9 mouse cellular contexts compared by ENCODE assay signal in the genomic region with DNA sequence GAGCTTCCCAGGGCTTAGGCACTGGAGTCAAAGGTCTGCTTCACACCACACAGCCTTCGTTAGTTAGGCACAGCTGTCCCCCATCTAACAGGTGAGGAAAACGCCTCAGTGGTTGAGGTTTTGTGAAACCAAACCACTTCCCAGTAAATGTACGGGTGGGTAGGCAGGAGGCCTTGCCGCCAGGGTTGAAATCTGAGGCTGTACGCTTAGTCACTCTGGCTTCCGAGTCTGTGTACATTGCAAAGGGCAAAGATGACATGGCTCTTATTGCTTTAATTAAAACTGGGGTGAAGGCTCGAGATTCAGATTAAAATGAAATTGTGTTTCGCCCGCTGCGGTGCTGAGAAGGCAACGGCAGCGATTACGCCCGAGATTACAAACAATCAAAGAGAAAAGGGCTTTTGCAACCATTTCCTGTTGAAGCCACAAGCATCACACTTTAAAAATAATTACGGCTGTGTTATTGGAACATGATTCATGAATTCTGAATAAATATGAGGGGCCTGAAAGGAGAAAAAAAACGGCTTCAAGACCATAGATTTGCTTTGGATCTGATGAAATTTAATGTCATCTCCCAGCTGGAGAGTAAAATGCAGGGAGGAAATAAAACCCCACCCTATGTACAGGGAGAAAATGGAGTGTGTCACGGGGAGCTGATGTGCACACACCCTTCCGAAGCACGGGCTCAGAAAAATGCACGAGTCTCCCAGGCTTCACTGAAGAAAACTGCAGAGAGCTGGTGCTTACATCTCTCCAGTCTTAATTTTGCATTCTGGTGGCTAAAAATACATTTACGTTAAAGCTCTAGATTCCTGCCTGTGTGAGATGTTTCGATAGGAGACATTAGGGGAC. TPM values are rescaled to one million over a fixed set of nuclear protein-coding genes. Genes with fewer than 3 reads are reported as not detected.
DNase-seq lines count a peak whose midpoint lies in the region; ATAC-seq and TF ChIP-seq lines count a peak whose summit lies in the region.
"Had no signal": no experiment of that assay in that cellular context is flagged by ENCODE, and none has a peak within 500 bp of the region (broad histone marks: within the 10 kb centered on the region; RNA-seq: fewer than 3 reads in every experiment).

No protein-coding gene starts in this region.

- no peak overlapping the region for H3K27ac ChIP-seq in liver, postnatal 0 days (ENCODE audit: low read depth)
- no peak overlapping the region for H3K27ac ChIP-seq in limb, embryonic 14.5 days (replicated peaks; ENCODE audit: low read depth, low read length)
- no peak overlapping the region for H3K27ac ChIP-seq in thymus, adult 2 months (ENCODE audit: control insufficient read depth, insufficient read depth, low read length)

- 27% methylated on average over 22 of the region's 22 CpGs for WGBS in liver, postnatal 0 days (ENCODE audit: insufficient replicate concordance)
- 55% methylated on average over 22 of the region's 22 CpGs for WGBS in limb, embryonic 14.5 days
- WGBS in thymus, adult 2 months: 3% methylated on average over 22 of the region's 22 CpGs

- DNase-seq in liver, postnatal 0 days: no peak
- DNase-seq in liver (no peak), adipocyte (ENCODE audit: low spot score) (no peak)
- DNase-seq in limb, embryonic 14.5 days (ENCODE audit: low spot score): peak; percentile 4
- peak; percentile 63 for DNase-seq in thymus, adult 2 months
- DNase-seq in kidney, postnatal 10 days: no peak
- DNase-seq in gastrocnemius, postnatal 25 days: no peak
- DNase-seq: gastrocnemius, postnatal 10 days had no signal

- H3K27me3 ChIP-seq in liver, postnatal 0 days (ENCODE audit: insufficient read depth, low read length): no peaks in the 10 kb centered on the region
- H3K27me3 ChIP-seq in limb, embryonic 14.5 days (ENCODE audit: control insufficient read depth, insufficient read depth, low read length): no peaks in the 10 kb centered on the region
- H3K27me3 ChIP-seq in thymus, adult 2 months (ENCODE audit: control insufficient read depth, insufficient read depth, low read length): no peaks in the 10 kb centered on the region

- TF ChIP-seq EP300 in liver, postnatal 0 days (IDR thresholded peaks at IDR 0.05; ENCODE audit: low read depth): no peak

- no peak for ATAC-seq in liver, postnatal 0 days
- peak; percentile 91 for ATAC-seq in common myeloid progenitor, adult 5-6 weeks (replicated peaks; ENCODE audit: low read depth, poor library complexity, severe bottlenecking)
- no peak; the same call in 1 of the 2 replicates for ATAC-seq in limb, embryonic 14.5 days (ENCODE audit: low FRiP score, low read depth)

- no peak for TF ChIP-seq POLR2A in limb, embryonic 14.5 days (IDR thresholded peaks at IDR 0.05; ENCODE audit: borderline replicate concordance, extremely low read depth, insufficient read depth, insufficient read length)
- no peak for TF ChIP-seq POLR2A in thymus, adult 2 months (IDR thresholded peaks at IDR 0.05; ENCODE audit: control insufficient read depth, extremely low read depth, insufficient read depth, low read length, poor library complexity)

- H3K9me3 ChIP-seq in liver, postnatal 0 days (ENCODE audit: low read length): no peaks in the 10 kb centered on the region
- no peaks in the 10 kb centered on the region for H3K9me3 ChIP-seq in limb, embryonic 14.5 days (ENCODE audit: control insufficient read depth, low read length)

- H3K36me3 ChIP-seq in liver, postnatal 0 days (replicated peaks; ENCODE audit: insufficient read depth, low read length): no peaks in the 10 kb centered on the region
- no peaks in the 10 kb centered on the region for H3K36me3 ChIP-seq in limb, embryonic 14.5 days (ENCODE audit: control insufficient read depth, insufficient read depth, low read length)
- no peaks in the 10 kb centered on the region for H3K36me3 ChIP-seq in thymus, adult 2 months (ENCODE audit: control insufficient read depth, insufficient read depth, low read length)

- no peak for TF ChIP-seq CTCF in liver, postnatal 0 days (IDR thresholded peaks at IDR 0.05; ENCODE audit: low read depth)
- no peak for TF ChIP-seq CTCF in thymus, adult 2 months (IDR thresholded peaks at IDR 0.05; ENCODE audit: borderline replicate concordance, control insufficient read depth, extremely low read depth, insufficient read depth, low read length, poor library complexity)

- no peaks in the 10 kb centered on the region for H3K4me1 ChIP-seq in liver, postnatal 0 days (ENCODE audit: insufficient read depth)
- 0 out of 2 replicates have a peak, but pooled peaks cover 7% of the 10 kb centered on the region for H3K4me1 ChIP-seq in limb, embryonic 14.5 days (ENCODE audit: control insufficient read depth, insufficient read depth, low read length)
- H3K4me1 ChIP-seq in thymus, adult 2 months (replicated peaks; ENCODE audit: control insufficient read depth, insufficient read depth, low read length): peaks cover 21% of the 10 kb centered on the region

- H3K4me2 ChIP-seq in liver, postnatal 0 days (ENCODE audit: low read depth, low read length): peak overlapping the region; percentile 30; the same call in 1 of the 2 replicates
- H3K4me2 ChIP-seq in limb, embryonic 14.5 days (replicated peaks; ENCODE audit: low read depth, low read length, severe bottlenecking): no peak overlapping the region

- no peak overlapping the region for H3K9ac ChIP-seq in liver, postnatal 0 days (replicated peaks)
- H3K9ac ChIP-seq in limb, embryonic 14.5 days (ENCODE audit: low read depth, low read length, severe bottlenecking): no peak overlapping the region

- H3K4me3 ChIP-seq in liver, postnatal 0 days (ENCODE audit: low read depth, low read length): no peak overlapping the region
- no peak overlapping the region for H3K4me3 ChIP-seq in limb, embryonic 14.5 days (replicated peaks; ENCODE audit: low read length)
- H3K4me3 ChIP-seq in thymus, adult 2 months (ENCODE audit: control insufficient read depth, insufficient read depth, low read length): no peak overlapping the region

RNA-seq across cellular contexts. Expression of gene Tox2, which starts 50.5 kb away (rescaled TPM):
- 0.38 and 0.50 TPM in 2 replicates for polyA plus RNA-seq in liver, postnatal 0 days (2015; fragmentation: Nextera tagmentation; extraction: Ambion mirVana)
- not detected in 2 replicates for total RNA-seq in common myeloid progenitor, adult 5-6 weeks (2017)
- 10.3 and 17.1 TPM in 2 replicates for polyA plus RNA-seq in limb, embryonic 14.5 days (2012; rRNA removed)
- polyA plus RNA-seq in limb, embryonic 14.5 days (2014; fragmentation: Nextera tagmentation; extraction: Ambion mirVana): 4.8 and 5.6 TPM in 2 replicates
- 18.4 and 23.7 TPM in 2 replicates for polyA plus RNA-seq in thymus, adult 2 months (2012; rRNA removed)
- under 1 TPM; 0.10 to 0.32 TPM for total RNA-seq in gastrocnemius, postnatal 25 days (2021)

Comparison
In these comparisons a context has a peak if more than half of its experiments do, and no peak if none do; other contexts are left out.
1. DNase-seq: peak in limb, embryonic 14.5 days (single experiment) and thymus, adult 2 months (single experiment); none in liver, postnatal 0 days (single experiment), liver (single experiment), adipocyte (single experiment), kidney, postnatal 10 days (single experiment) and gastrocnemius, postnatal 25 days (single experiment).